Mouse (Mus musculus): ENCODE data around the gene Cdkn1a. TPM values are rescaled to one million over a fixed set of nuclear protein-coding genes. Genes with fewer than 3 reads are reported as not detected.
A peak's percentile ranks its signal among the peaks of the same experiment; 100 is the strongest.

The Cdkn1a gene
- polyA plus RNA-seq, 1 experiment from 2014 or later, result 233 TPM

DNA sequence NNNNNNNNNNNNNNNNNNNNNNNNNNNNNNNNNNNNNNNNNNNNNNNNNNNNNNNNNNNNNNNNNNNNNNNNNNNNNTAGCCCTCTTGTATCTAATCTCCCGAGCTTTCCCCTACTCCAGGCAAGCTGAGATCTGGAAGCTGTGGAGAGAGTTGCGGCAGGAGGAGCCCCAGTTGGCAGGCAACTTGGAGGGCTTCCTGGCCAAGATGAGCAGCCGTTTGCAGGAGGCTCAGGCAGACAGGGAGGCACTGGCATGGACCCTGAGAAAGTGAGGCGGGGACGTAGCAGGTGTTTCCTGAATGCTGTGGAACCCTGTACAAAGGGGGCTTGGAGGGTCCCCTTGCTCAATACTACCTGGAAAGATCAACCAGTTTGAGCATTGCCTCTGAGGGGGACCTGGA, 44.3 kb downstream of the Cdkn1a start:
- WGBS, result 57% methylated on average over 5 of the region's 5 CpGs
- no peak overlapping the region for H3K27ac ChIP-seq
- H3K36me3 ChIP-seq, result no peaks in the 10 kb centered on the region
- no peak overlapping the region for H3K4me2 ChIP-seq
- H3K4me3 ChIP-seq, result no peak overlapping the region
- ATAC-seq (ENCODE audit: insufficient number of reproducible peaks, low FRiP score, low TSS enrichment, low read depth), result no peak
- peaks cover 37% of the 10 kb centered on the region for H3K4me1 ChIP-seq
- H3K27me3 ChIP-seq, result no peaks in the 10 kb centered on the region
- H3K9ac ChIP-seq, result no peak overlapping the region
- H3K9me3 ChIP-seq, result no peaks in the 10 kb centered on the region

DNA sequence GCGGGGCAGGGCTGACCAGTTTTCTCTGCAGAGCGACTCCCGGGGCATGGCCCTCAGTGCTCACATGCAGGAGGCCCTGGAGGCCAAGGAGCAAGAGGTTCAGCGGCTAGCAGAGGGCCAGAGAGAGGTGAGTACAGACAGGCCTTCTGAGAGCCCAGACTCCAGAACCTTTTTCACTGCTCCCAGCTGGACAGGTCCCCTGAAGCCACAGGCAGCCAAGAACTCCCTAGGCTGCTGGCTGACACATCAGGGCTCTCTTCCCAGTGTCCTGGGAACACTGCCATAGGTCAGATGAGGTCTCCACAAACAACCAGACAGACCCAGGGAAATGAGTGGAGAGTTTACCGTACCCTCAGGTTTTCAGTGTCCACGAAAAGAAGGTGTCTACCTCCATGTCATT, 45.5 kb downstream of the Cdkn1a start:
- H3K4me1 ChIP-seq, result peaks cover 37% of the 10 kb centered on the region
- no peak overlapping the region for H3K4me3 ChIP-seq
- H3K9ac ChIP-seq, result no peak overlapping the region
- H3K27ac ChIP-seq, result 0 out of 2 replicates have a peak overlapping the region, but pooled peaks have one; percentile 12
- no peaks in the 10 kb centered on the region for H3K27me3 ChIP-seq
- H3K9me3 ChIP-seq, result no peaks in the 10 kb centered on the region
- 61% methylated on average over 6 of the region's 6 CpGs for WGBS
- H3K4me2 ChIP-seq, result no peak overlapping the region
- H3K36me3 ChIP-seq, result no peaks in the 10 kb centered on the region
- no peak for ATAC-seq (ENCODE audit: insufficient number of reproducible peaks, low FRiP score, low TSS enrichment, low read depth)

DNA sequence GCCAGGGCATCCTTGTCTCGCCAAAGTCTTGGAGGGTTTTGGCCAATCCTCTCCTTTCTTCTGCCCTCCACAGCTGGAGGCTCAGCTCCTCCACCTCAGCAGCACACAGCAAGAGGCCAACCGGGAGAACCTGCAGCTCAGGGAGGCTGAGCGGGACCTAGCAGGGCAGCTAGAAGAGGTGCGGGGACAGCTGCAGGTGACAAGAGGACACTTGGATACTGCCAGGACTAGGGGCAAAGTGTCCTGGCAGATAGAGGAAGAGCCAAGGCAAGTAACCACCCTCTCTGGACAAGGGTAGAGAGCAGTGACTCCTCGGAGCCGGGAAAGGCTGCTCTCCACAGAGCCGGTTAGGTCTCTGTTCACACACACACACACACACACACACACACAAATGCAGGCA, 47.1 kb downstream of the Cdkn1a start:
- peaks cover 37% of the 10 kb centered on the region for H3K4me1 ChIP-seq
- no peak overlapping the region for H3K27ac ChIP-seq
- H3K36me3 ChIP-seq, result no peaks in the 10 kb centered on the region
- H3K9ac ChIP-seq, result no peak overlapping the region
- no peak overlapping the region for H3K4me3 ChIP-seq
- H3K4me2 ChIP-seq, result no peak overlapping the region
- H3K27me3 ChIP-seq, result no peaks in the 10 kb centered on the region
- 77% methylated on average over 7 of the region's 7 CpGs for whole genome bisulfite sequencing
- no peak for ATAC-seq (ENCODE audit: insufficient number of reproducible peaks, low FRiP score, low TSS enrichment, low read depth)
- H3K9me3 ChIP-seq, result no peaks in the 10 kb centered on the region

DNA sequence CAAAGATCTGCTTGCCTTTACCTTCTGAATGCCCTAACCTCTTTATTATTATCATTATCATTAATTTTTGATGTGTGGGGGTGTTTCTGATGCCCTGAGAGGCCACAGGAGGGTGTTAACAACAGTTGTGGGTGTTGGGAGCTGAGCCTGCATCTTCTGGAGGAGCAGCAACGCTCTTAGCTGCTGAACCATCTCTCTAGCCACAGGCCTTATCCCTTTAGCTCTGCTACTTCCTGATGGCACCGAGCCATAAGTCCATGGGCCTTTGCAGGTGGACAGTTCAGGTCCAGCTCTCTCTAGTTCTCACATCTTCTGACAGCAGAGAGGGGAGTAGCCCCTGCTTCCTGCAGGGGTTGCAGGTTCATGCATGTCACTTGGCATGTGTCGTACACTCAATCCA, 50.8 kb downstream of the Cdkn1a start:
- H3K4me1 ChIP-seq, result peaks cover 9% of the 10 kb centered on the region
- no peaks in the 10 kb centered on the region for H3K36me3 ChIP-seq
- H3K9me3 ChIP-seq, result no peaks in the 10 kb centered on the region
- WGBS, result 88% methylated on average over 3 of the region's 3 CpGs
- no peaks in the 10 kb centered on the region for H3K27me3 ChIP-seq
- no peak overlapping the region for H3K27ac ChIP-seq
- no peak for ATAC-seq (ENCODE audit: insufficient number of reproducible peaks, low FRiP score, low TSS enrichment, low read depth)
- no peak overlapping the region for H3K4me2 ChIP-seq
- no peak overlapping the region for H3K4me3 ChIP-seq
- H3K9ac ChIP-seq, result no peak overlapping the region

DNA sequence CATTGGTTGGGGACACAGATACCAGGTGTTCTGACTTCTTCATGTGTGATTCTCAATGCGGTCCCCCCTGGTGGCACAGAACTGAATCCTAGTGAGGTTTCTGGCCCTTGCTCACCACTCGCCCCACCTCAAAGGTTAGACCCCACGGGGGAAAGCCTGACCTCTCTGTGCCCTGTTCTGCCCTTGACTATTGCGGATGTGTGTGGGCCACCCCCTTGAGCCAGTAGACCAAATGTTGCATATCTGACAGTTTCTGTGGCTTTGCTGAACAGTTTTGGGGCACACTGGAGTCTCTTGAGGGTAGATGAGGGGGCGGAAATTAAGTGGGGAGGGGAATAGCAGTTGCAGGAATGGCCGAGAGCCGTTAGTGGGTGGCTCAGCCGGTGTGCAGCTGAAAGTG, 52.5 kb downstream of the Cdkn1a start:
- Histone ChIP-seq H3K9ac (no peak overlapping the region), H3K4me2 (no peak overlapping the region), H3K27me3 (no peaks in the 10 kb centered on the region), H3K4me1 (peaks cover 9% of the 10 kb centered on the region), H3K36me3 (no peaks in the 10 kb centered on the region), H3K9me3 (no peaks in the 10 kb centered on the region), H3K4me3 (no peak overlapping the region), H3K27ac (no peak overlapping the region)
- WGBS, result 70% methylated on average over 8 of the region's 8 CpGs
- ATAC-seq (ENCODE audit: insufficient number of reproducible peaks, low FRiP score, low TSS enrichment, low read depth), result no peak

DNA sequence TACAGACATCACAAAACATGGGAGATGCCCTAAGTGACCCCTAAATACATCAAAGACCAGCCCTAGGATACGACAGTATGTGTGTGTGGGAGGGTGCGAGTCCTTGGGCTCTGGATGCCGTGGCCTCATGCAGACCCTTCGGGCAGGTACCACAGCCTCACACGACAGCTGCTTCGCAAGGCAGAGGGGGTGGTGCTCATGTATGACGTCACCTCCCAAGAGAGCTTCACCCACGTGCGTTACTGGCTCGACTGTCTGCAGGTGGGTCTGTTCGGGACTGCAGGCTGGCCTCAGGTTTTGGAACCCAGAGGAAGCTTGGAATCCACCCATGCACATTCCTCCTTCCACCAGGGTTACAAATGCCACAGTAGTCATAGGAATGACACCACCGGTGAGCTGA, 54.3 kb downstream of the Cdkn1a start:
- Histone ChIP-seq H3K36me3 (no peaks in the 10 kb centered on the region), H3K9ac (no peak overlapping the region), H3K27ac (no peak overlapping the region), H3K27me3 (no peaks in the 10 kb centered on the region), H3K9me3 (no peaks in the 10 kb centered on the region), H3K4me1 (peaks cover 13% of the 10 kb centered on the region), H3K4me3 (no peak overlapping the region), H3K4me2 (no peak overlapping the region)
- WGBS, result 87% methylated on average over 12 of the region's 12 CpGs
- no peak for ATAC-seq (ENCODE audit: insufficient number of reproducible peaks, low FRiP score, low TSS enrichment, low read depth)

DNA sequence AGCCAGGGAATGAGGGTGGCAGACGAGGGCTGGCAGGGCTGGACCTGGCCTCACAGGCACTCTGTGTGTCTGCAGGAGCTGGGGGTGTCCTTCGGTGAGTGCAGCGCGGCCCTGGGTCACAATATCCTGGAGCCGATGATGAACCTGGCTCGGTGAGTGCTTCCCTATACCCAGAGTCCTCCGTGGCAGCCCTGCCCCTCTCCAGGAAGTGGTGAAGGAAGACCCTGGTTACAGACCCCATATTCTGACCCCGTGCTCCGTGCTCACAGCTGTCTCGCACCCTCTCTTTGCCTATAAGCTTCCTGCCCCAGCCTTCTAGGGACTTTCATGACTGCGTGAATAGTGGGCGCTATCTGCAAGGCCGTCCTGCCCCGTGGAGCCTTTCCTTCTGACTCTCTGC, 56.5 kb downstream of the Cdkn1a start:
- 72% methylated on average over 14 of the region's 14 CpGs for WGBS
- Histone ChIP-seq H3K9me3 (no peaks in the 10 kb centered on the region), H3K4me2 (no peak overlapping the region), H3K4me1 (peaks cover 14% of the 10 kb centered on the region), H3K27ac (no peak overlapping the region), H3K27me3 (no peaks in the 10 kb centered on the region), H3K9ac (no peak overlapping the region), H3K4me3 (no peak overlapping the region), H3K36me3 (no peaks in the 10 kb centered on the region)
- no peak for ATAC-seq (ENCODE audit: insufficient number of reproducible peaks, low FRiP score, low TSS enrichment, low read depth)

DNA sequence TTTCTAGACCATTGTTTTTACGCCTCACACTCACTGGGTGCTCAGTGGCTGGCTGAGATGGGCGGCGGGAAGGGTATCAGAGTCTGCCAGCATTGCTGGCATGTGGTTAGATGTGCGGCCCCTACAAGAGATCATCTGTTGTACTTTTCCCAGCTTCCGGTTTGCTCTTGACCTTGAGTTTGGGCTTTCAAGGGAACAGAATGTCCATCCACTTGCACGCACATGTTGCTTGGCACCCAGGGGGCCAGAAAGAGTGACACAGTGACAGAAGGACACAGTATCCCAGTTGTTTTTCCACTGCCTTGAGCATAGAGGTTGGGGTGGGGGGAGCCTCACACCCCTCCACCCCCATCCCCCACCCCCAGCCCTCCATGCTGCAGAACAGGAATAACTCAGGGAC, 57.0 kb downstream of the Cdkn1a start:
- no peak overlapping the region for H3K27ac ChIP-seq
- H3K4me3 ChIP-seq, result no peak overlapping the region
- WGBS, result 86% methylated on average over 6 of the region's 6 CpGs
- no peaks in the 10 kb centered on the region for H3K36me3 ChIP-seq
- no peaks in the 10 kb centered on the region for H3K27me3 ChIP-seq
- H3K9ac ChIP-seq, result no peak overlapping the region
- no peak for ATAC-seq (ENCODE audit: insufficient number of reproducible peaks, low FRiP score, low TSS enrichment, low read depth)
- H3K4me2 ChIP-seq, result no peak overlapping the region
- H3K9me3 ChIP-seq, result no peaks in the 10 kb centered on the region
- H3K4me1 ChIP-seq, result peaks cover 14% of the 10 kb centered on the region

DNA sequence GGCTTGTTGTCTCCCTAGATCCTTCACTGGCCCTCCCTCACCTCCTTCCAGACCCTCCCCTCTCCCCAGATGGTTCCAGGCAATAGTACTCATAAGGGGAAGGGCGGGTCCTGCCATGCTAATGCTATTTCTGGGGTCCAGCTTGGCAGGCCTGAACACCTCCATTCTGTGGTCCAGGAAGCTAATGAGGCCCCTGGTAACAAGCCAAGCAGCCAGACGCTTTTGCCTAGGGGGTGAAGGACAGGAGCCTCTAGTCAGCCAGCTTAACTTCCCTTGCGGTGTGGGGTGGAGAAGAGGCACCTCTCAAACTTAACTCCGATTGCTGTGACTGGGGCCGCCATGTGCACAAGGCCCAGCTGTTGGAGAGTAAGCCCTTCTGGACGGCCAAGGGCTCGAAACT, 59.0 kb downstream of the Cdkn1a start:
- Histone ChIP-seq H3K4me1 (peaks cover 14% of the 10 kb centered on the region), H3K27me3 (no peaks in the 10 kb centered on the region), H3K4me3 (no peak overlapping the region), H3K27ac (peak overlapping the region; percentile 4; the same call in 1 of the 2 replicates), H3K9ac (no peak overlapping the region), H3K9me3 (no peaks in the 10 kb centered on the region), H3K36me3 (no peaks in the 10 kb centered on the region), H3K4me2 (no peak overlapping the region)
- WGBS, result 44% methylated on average over 7 of the region's 7 CpGs
- no peak for ATAC-seq (ENCODE audit: insufficient number of reproducible peaks, low FRiP score, low TSS enrichment, low read depth)

Other genes with a start within 250 kb of the Cdkn1a start
- gene Pnpla1, start 232.6 kb upstream of the Cdkn1a start, polyA plus RNA-seq (2015; fragmentation: Nextera tagmentation; extraction: Ambion mirVana), result 13.8 and 14.1 TPM in 2 replicates
- gene 4930539E08Rik, start 175.7 kb upstream of the Cdkn1a start, polyA plus RNA-seq (2015; fragmentation: Nextera tagmentation; extraction: Ambion mirVana), result 0.22 and 0.27 TPM in 2 replicates
- gene Pxt1, start 147.1 kb upstream of the Cdkn1a start, polyA plus RNA-seq (2015; fragmentation: Nextera tagmentation; extraction: Ambion mirVana), result not detected in 2 replicates
- 88.9 and 98.7 TPM in 2 replicates for gene Kctd20, start 139.0 kb upstream of the Cdkn1a start, polyA plus RNA-seq (2015; fragmentation: Nextera tagmentation; extraction: Ambion mirVana)
- 100 and 104 TPM in 2 replicates for gene Stk38, start 83.0 kb upstream of the Cdkn1a start, polyA plus RNA-seq (2015; fragmentation: Nextera tagmentation; extraction: Ambion mirVana)
- 513 and 518 TPM in 2 replicates for gene Srsf3, start 58.3 kb upstream of the Cdkn1a start, polyA plus RNA-seq (2015; fragmentation: Nextera tagmentation; extraction: Ambion mirVana)
- 5.1 and 5.6 TPM in 2 replicates for gene Rab44, start 23.2 kb downstream of the Cdkn1a start, polyA plus RNA-seq (2015; fragmentation: Nextera tagmentation; extraction: Ambion mirVana)
- 15.0 and 15.4 TPM in 2 replicates for gene Cpne5, start 147.2 kb downstream of the Cdkn1a start, polyA plus RNA-seq (2015; fragmentation: Nextera tagmentation; extraction: Ambion mirVana)
- gene Ppil1, start 173.2 kb downstream of the Cdkn1a start, polyA plus RNA-seq (2015; fragmentation: Nextera tagmentation; extraction: Ambion mirVana), result 130 and 132 TPM in 2 replicates
- gene BC004004, start 177.8 kb downstream of the Cdkn1a start, polyA plus RNA-seq (2015; fragmentation: Nextera tagmentation; extraction: Ambion mirVana), result 84.1 and 95.5 TPM in 2 replicates
- gene Pi16, start 226.7 kb downstream of the Cdkn1a start, polyA plus RNA-seq (2015; fragmentation: Nextera tagmentation; extraction: Ambion mirVana), result 6.5 and 8.0 TPM in 2 replicates

Data from limb, embryonic 15.5 days (tissue).